Mouse (Mus musculus): ENCODE measurements around the gene Gm12184.
"Not testable (repeated sequence)": the region's sequence is repeated elsewhere in the genome, so short reads cannot be mapped to it uniquely, and the experiment has no call there.

Gm12184 gene

GRCm38 (mm10) chr11:48825979-48826751 lies at the start of gene Gm12184, which contains the start of gene Trim7:
TSS of gene Gm12184 (minus strand) at chr11:48826655.
TSS of gene Trim7 (plus strand) at chr11:48826140.
- DNase-seq, result not testable (repeated sequence)

- not testable (repeated sequence) for DNase-seq
Measured at GRCm38 (mm10) chr11:48875343-48875837, 48.9 kb upstream of the Gm12184 start.

- peak; percentile 51 for DNase-seq
Measured at GRCm38 (mm10) chr11:48874465-48874864, 48.0 kb upstream of the Gm12184 start.

- DNase-seq, result no peak
Measured at GRCm38 (mm10) chr11:48873591-48874290, 47.3 kb upstream of the Gm12184 start.

GRCm38 (mm10) chr11:48872695-48873300 lies 46.3 kb upstream of the Gm12184 start:
- peak in 1 of 2 experiments; percentile 29 for DNase-seq

- DNase-seq, result peak; percentile 51
Measured at GRCm38 (mm10) chr11:48871817-48872541, 45.5 kb upstream of the Gm12184 start.

GRCm38 (mm10) chr11:48871201-48871772 lies 44.8 kb upstream of the Gm12184 start, which contains the start of gene Irgm1:
TSS of gene Irgm1 (minus strand) at chr11:48871683.
- peak; percentile 72 to 77 for DNase-seq

GRCm38 (mm10) chr11:48870781-48871180 lies 44.3 kb upstream of the Gm12184 start:
- no peak for DNase-seq

- peak; percentile 21 to 28 for DNase-seq
Measured at GRCm38 (mm10) chr11:48869380-48870110, 43.1 kb upstream of the Gm12184 start.

- DNase-seq, result no peak
Measured at GRCm38 (mm10) chr11:48866481-48866880, 40.0 kb upstream of the Gm12184 start.

GRCm38 (mm10) chr11:48863808-48864207 lies 37.4 kb upstream of the Gm12184 start:
- no peak for DNase-seq

GRCm38 (mm10) chr11:48862784-48863319 lies 36.4 kb upstream of the Gm12184 start:
- no peak for DNase-seq

- DNase-seq, result peak in 1 of 2 experiments; percentile 26
Measured at GRCm38 (mm10) chr11:48859014-48859413, 32.6 kb upstream of the Gm12184 start.

- peak; percentile 85 to 89 for DNase-seq
Measured at GRCm38 (mm10) chr11:48853474-48854180, 27.2 kb upstream of the Gm12184 start.

GRCm38 (mm10) chr11:48852624-48853473 lies 26.4 kb upstream of the Gm12184 start:
- peak in 1 of 2 experiments; percentile 16 for DNase-seq

GRCm38 (mm10) chr11:48852190-48852589 lies 25.7 kb upstream of the Gm12184 start:
- no peak for DNase-seq

- DNase-seq, result no peak
Measured at GRCm38 (mm10) chr11:48851270-48851995, 25.0 kb upstream of the Gm12184 start.

GRCm38 (mm10) chr11:48850240-48850639 lies 23.8 kb upstream of the Gm12184 start:
- DNase-seq, result no peak

- DNase-seq, result no peak
Measured at GRCm38 (mm10) chr11:48846881-48847280, 20.4 kb upstream of the Gm12184 start.

Data from thymus, postnatal 36 days (tissue).